Mouse (Mus musculus): ENCODE data around the gene Sat2.

DNA sequence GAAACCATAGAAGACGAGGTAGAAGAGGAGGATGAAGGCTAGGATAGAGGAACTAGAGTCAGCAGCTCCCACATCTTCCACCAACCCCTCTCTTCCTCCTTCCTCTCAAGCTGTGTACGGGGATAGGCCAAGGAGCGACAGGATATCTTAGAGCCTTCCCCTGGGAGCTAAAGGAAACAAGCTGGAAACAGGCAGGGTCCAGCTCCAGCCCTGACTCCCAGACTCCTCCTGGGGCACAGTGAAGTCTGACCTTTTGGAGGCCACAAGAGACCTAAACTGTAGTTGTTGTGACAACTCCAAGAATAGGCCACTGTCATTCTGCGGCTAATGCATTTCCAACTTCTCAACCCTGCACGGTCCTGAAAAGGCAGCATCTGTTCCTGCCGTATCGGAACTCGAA lies 18.3 kb upstream of the Sat2 start:
- TF ChIP-seq POLR2A (IDR thresholded peaks at IDR 0.05; ENCODE audit: insufficient read depth, low read depth, low read length) = no peak
- TF ChIP-seq CTCF (IDR thresholded peaks at IDR 0.05; ENCODE audit: insufficient read depth, low read depth, low read length) = no peak
